Mouse (Mus musculus): ENCODE results near the gene Gga3. TPM values are rescaled to one million over a fixed set of nuclear protein-coding genes. Genes with fewer than 3 reads are reported as not detected.

Gene Gga3
- polyA plus RNA-seq, 1 experiment from 2014 or later, result 6.8 TPM

DNA sequence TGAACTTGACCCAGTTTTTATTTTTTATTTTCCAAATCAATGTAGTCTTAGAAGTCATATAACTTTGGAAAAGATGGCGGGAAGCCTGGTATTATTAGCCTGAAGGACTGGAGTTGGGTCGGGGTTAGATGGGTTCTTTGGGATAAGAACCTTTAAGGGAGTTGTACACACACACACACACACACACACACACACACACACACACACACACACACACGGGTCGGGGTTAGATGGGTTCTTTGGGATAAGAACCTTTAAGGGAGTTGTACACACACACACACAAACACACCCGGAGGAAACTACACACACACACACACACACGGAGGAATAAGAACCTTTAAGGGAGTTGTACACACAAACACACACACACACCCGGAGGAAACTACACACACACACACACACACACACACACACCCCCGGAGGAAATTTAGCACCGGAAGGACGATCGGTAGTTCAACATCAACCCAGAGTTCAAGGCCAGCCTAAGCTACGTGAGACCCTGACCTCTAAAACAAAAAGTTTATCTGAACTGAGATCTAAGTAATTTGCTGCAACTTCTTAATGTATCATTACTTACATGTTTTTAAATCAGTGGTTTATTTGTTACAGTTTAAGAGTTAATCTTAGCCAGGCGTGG is 24.7 kb upstream of the Gga3 start:
- ATAC-seq, result no peak
- 47% methylated on average over 13 of the region's 13 CpGs for WGBS
- H3K27me3 ChIP-seq (replicated peaks; ENCODE audit: insufficient read depth, low read length), result no peaks in the 10 kb centered on the region
- H3K4me1 ChIP-seq (ENCODE audit: insufficient read depth, low read depth, low read length), result no peaks in the 10 kb centered on the region
- no peaks in the 10 kb centered on the region for H3K9me3 ChIP-seq (ENCODE audit: low read length)
- TF ChIP-seq EP300 (IDR thresholded peaks at IDR 0.05) (no peak), CTCF (IDR thresholded peaks at IDR 0.05) (no peak)
- H3K36me3 ChIP-seq (ENCODE audit: insufficient read depth, low read length), result no peaks in the 10 kb centered on the region
- H3K4me2 ChIP-seq (replicated peaks; ENCODE audit: low read depth, low read length), result peak overlapping the region; percentile 89
- H3K4me3 ChIP-seq (ENCODE audit: low read depth, low read length), result peak overlapping the region; percentile 56
- H3K27ac ChIP-seq (ENCODE audit: low read length), result 0 out of 2 replicates have a peak overlapping the region, but pooled peaks have one; percentile 27
- DNase-seq (ENCODE audit: low spot score), result no peak
- 0 out of 2 replicates have a peak overlapping the region, but pooled peaks have one; percentile 26 for H3K9ac ChIP-seq (replicated peaks; ENCODE audit: low read depth)

DNA sequence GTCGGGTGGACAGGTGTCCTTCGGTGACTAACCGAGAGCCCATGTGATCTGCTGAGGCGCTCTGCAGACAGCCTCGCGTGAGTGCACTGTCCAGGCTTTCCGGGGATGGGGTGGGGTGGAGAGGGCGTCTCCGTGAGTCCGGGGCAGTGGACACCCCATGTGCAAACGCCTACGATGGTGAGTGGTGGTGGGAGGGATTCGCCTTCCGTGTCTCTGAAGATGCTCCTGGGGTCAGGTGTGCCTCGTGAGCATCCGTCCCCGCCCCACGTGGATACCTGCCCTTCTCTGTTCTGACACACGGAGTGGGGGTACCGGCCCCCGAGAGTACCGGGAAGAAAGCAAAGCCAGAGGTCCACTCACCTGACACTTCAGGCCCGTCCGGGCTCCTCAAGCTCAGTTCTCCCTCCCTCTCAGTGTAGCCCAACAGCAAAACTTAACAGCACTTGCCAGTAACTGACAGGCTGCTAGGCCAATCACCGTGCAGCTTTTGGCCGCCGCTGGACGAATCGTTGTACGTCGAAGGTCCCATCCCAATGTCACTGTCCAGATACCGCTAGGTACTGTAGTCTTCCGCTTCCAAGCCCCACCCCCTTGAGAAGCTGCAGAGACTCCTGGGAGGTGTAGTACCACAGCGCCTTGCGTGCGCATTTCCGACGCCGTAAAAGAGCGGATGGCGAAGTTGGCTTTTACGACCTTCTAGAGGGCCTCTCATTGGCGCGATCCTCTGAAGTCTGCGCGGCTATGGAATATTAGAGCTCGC is 24.0 kb upstream of the Gga3 start, which contains the start of gene Slc25a19:
Gene Slc25a19, minus strand, starts transcription at position 591 of the 760 bp plus-strand sequence.
- 0 out of 2 replicates have a peak within 1 kb of the TSS, but pooled peaks have one; percentile 27 for H3K27ac ChIP-seq (ENCODE audit: low read length)
- H3K9me3 ChIP-seq (ENCODE audit: low read length), result no peaks in the 10 kb centered on the region
- WGBS, result under 1% methylated on average over 46 of the region's 47 CpGs

DNA sequence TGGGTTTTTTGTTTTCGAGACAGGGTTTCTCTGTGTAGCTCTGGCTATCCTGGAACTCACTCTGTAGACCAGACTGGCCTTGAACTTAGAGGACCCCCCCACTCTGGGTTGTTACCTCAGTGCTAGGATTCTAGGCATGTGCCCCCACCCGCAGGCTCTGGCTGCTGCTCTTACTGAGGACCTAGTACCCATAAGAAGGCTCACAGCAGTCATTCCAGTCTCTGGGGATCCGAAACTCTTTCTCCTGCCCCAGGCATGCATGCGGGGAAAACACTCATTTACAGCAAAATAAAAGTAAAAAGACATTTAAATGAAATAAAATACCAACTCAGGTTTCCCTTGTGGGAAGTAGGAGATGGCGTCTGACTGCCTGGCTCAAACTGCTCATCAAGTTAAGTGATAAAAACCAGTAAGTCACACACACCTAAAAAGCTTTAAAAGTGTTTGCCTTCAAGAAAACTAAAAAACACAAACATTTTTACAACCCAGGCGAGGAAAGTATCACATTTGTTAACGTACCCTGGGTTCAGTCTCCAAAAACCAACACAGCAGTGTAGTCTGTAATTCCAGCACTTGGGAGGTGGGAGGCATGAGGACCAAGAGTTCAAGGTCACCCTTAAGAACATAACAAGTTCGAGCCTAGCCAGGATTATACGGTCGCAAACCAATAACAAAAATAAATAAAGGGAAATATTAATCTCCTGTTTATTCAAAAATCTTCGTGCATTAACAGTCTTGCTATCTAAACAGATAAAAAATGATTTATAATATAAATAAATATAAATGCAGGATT is 23.2 kb upstream of the Gga3 start:
- Histone ChIP-seq H3K27me3 (replicated peaks; ENCODE audit: insufficient read depth, low read length) (no peaks in the 10 kb centered on the region), H3K9ac (replicated peaks; ENCODE audit: low read depth) (0 out of 2 replicates have a peak overlapping the region, but pooled peaks have one; percentile 46), H3K4me3 (ENCODE audit: low read depth, low read length) (peak overlapping the region; percentile 56), H3K27ac (ENCODE audit: low read length) (no peak overlapping the region), H3K9me3 (ENCODE audit: low read length) (no peaks in the 10 kb centered on the region), H3K36me3 (ENCODE audit: insufficient read depth, low read length) (peaks cover 2% of the 10 kb centered on the region; the same call in 1 of the 2 replicates), H3K4me1 (ENCODE audit: insufficient read depth, low read depth, low read length) (no peaks in the 10 kb centered on the region), H3K4me2 (replicated peaks; ENCODE audit: low read depth, low read length) (peak overlapping the region; percentile 89)
- TF ChIP-seq EP300 (IDR thresholded peaks at IDR 0.05) (no peak), CTCF (IDR thresholded peaks at IDR 0.05) (no peak)
- ATAC-seq (no peak), DNase-seq (ENCODE audit: low spot score) (no peak)
- 47% methylated on average over 11 of the region's 11 CpGs for WGBS

More for the DNA sequence above, 24.0 kb upstream of the Gga3 start, which contains the start of gene Slc25a19:
- Histone ChIP-seq H3K9ac (replicated peaks; ENCODE audit: low read depth) (peak within 1 kb of the TSS; percentile 46; the same call in 1 of the 2 replicates), H3K36me3 (ENCODE audit: insufficient read depth, low read length) (no peaks in the 10 kb centered on the region; the same call in 1 of the 2 replicates), H3K4me3 (ENCODE audit: low read depth, low read length) (peak within 1 kb of the TSS; percentile 56), H3K4me2 (replicated peaks; ENCODE audit: low read depth, low read length) (peak within 1 kb of the TSS; percentile 89), H3K4me1 (ENCODE audit: insufficient read depth, low read depth, low read length) (no peaks in the 10 kb centered on the region), H3K27me3 (replicated peaks; ENCODE audit: insufficient read depth, low read length) (no peaks in the 10 kb centered on the region)
- TF ChIP-seq CTCF (IDR thresholded peaks at IDR 0.05), result 0 out of 2 replicates have a peak, but pooled peaks have one; percentile 11
- TF ChIP-seq EP300 (IDR thresholded peaks at IDR 0.05), result no peak
- ATAC-seq (peak; percentile 99), DNase-seq (ENCODE audit: low spot score) (peak; percentile 100)

DNA sequence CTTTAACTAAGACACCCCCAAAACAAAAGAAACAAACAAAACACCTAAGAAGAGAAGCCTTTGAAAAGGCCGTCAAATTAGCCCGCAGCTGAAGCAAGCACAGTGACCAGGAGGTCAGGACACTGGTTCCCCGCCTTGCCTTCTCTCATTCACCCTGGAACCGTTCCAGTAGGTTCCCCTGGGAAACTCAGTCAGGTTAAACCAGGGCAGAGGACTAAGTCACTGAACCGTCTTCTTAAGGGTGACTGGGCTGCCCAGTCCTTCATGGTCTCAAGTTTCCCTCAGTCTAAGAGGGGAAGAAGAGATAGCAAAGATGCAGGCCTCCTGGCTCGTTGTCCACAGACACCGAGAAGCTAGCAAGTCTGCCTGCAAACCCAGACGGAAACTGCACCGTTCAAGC is 22.0 kb upstream of the Gga3 start:
- ATAC-seq, result no peak
- Histone ChIP-seq H3K9me3 (ENCODE audit: low read length) (no peaks in the 10 kb centered on the region), H3K36me3 (ENCODE audit: insufficient read depth, low read length) (peaks cover 3% of the 10 kb centered on the region; the same call in 1 of the 2 replicates), H3K27me3 (replicated peaks; ENCODE audit: insufficient read depth, low read length) (no peaks in the 10 kb centered on the region), H3K27ac (ENCODE audit: low read length) (no peak overlapping the region), H3K4me3 (ENCODE audit: low read depth, low read length) (no peak overlapping the region), H3K9ac (replicated peaks; ENCODE audit: low read depth) (no peak overlapping the region), H3K4me1 (ENCODE audit: insufficient read depth, low read depth, low read length) (no peaks in the 10 kb centered on the region), H3K4me2 (replicated peaks; ENCODE audit: low read depth, low read length) (no peak overlapping the region)
- DNase-seq (ENCODE audit: low spot score), result no peak
- no peak for TF ChIP-seq CTCF (IDR thresholded peaks at IDR 0.05)
- no peak for TF ChIP-seq EP300 (IDR thresholded peaks at IDR 0.05)
- WGBS, result 80% methylated on average over 9 of the region's 9 CpGs

DNA sequence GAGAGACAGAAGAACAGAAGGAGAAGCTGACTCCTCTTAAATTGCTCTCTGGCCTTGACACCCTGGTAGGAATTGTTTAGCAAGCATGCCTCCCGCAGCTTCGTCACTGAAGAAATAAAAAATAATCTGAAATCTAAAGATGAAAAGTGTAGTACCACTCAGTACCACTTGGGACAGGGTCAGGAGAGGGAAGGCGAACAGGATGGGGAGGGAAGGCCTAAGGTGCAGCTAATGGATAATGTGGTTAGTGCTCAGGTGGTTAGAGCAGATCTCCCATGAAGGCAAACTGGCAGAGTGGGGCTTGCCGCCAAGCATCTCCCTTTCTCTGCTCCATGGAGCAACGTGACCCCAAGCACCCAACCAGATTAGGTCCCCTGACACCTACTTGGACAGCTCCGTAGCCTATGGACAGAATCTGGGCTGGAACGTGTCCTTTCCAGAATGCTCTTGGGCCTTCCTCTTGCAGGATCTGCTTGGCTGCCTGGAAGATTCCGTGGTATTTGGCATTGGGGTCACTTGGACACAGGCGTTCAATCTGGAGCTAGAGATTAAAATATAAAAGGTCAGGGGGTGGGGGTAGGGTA is 19.7 kb upstream of the Gga3 start:
- 71% methylated on average over 9 of the region's 9 CpGs for WGBS
- H3K9me3 ChIP-seq (ENCODE audit: low read length), result no peaks in the 10 kb centered on the region
- DNase-seq (ENCODE audit: low spot score) (peak; percentile 44), ATAC-seq (no peak)
- no peak overlapping the region for H3K4me3 ChIP-seq (ENCODE audit: low read depth, low read length)
- no peak overlapping the region for H3K4me2 ChIP-seq (replicated peaks; ENCODE audit: low read depth, low read length)
- peaks cover 13% of the 10 kb centered on the region; the same call in 1 of the 2 replicates for H3K36me3 ChIP-seq (ENCODE audit: insufficient read depth, low read length)
- no peak overlapping the region for H3K27ac ChIP-seq (ENCODE audit: low read length)
- TF ChIP-seq EP300 (IDR thresholded peaks at IDR 0.05) (no peak), CTCF (IDR thresholded peaks at IDR 0.05) (peak; percentile 66)
- H3K4me1 ChIP-seq (ENCODE audit: insufficient read depth, low read depth, low read length), result no peaks in the 10 kb centered on the region
- H3K9ac ChIP-seq (replicated peaks; ENCODE audit: low read depth), result no peak overlapping the region
- H3K27me3 ChIP-seq (replicated peaks; ENCODE audit: insufficient read depth, low read length), result no peaks in the 10 kb centered on the region

Measured in lung, postnatal 0 days (tissue).